Mouse (Mus musculus) induced T-regulatory cell, adult 2 months (primary cell): ENCODE measurements around the gene Mical2.

Experiments
- DNase-seq: peaks from one replicate; pipeline ENCODE4 v3.0.0-alpha.2; 2012; ENCODE audit warnings: low read depth

Mical2 gene

DNA sequence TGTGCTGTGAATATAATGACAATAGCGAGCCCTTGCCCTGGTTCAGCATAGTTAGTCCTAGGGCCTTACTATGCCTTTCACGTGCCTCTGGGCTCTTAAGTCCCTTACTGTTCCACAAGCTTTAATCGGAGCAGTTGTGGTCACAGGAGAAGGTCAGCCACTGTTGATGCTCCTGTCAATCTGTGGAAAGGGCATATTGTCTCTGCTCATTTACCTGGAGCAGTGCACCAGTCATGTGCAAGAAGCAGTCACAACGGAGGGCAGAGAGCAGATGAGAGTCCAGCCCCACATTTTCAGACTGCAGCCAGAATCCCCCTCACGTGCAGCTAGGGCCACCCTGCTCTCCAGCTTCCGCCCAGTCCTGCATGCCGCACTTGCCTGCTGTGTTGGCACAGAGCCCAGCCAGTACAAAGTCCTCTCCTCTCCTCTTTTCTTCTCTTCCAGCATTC is 128.9 kb downstream of the Mical2 start:
- DNase-seq: no peak

DNA sequence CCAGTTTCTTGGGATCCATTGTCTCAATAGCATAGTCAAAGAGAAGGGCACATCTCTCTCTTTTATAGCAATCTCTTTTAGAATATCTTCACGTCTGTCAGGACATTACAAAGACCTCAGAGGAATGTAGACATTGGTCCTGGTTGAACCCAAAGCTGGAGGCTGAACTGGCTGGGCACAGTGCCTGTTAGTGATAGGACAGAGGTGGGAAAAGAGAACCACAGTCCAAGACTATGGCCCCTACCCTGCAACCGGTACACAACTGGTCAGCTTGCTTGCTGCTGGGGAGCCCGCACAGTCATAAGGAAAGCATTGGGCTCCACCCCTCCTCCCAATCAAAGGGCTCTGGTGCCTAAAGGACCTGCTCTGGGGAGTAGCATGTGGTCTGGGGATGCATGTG is 133.9 kb downstream of the Mical2 start:
- DNase-seq: no peak

DNA sequence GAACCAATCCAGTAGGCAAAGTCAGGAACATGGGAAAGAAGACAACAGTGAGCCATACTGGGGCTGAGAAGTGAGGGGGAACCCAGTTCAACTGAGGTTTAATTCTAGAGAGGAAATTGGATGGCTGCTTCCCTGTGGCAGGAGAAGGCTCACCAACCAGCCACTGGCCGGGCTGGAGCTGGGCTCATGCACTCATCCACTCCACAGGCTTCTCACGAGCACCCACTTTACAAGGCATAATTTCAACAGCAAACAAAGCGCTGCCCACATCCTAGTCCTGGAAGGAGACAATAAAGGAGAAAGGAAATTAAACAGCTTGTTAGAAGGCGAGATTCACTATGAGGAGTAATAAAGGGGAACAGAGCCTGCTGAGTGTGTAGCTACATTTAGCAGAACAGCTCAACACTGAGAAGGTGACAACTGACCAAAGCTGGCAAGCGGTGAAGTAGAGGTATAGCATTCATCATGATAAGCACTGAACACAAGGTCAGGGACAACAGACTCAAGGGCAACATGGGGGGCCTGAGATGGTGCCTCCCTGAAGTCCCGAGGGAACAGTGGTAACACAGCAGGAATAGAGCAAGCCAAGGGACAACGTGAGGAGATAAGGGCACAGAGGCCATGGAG is 137.0 kb downstream of the Mical2 start:
- no peak for DNase-seq

- no peak for DNase-seq
Observed at GRCm38 (mm10) chr7:112365864-112366263, 140.2 kb downstream of the Mical2 start.

- peak; percentile 86 for DNase-seq
Observed at GRCm38 (mm10) chr7:112369046-112369445, 143.4 kb downstream of the Mical2 start.

DNA sequence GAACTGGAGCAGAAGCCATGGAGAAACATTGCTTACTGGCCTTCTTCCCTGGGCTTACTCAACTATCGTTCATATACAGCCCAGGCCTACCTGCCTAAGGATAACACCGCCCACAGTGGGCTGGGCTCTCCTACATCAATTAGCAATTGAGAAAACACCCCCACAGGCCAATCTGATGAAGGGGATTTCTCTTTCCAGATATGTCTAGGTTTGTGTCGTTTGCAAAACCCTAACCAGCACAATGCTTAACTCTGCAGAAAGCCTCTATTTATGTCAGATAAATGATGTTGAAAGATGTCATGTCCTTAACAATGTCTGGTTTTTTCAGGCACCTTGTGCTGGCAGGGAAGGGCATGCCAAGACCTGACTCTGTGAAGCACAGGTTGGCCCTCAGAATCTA is 144.3 kb downstream of the Mical2 start:
- DNase-seq: no peak

- no peak for DNase-seq
Observed at GRCm38 (mm10) chr7:112371387-112371786, 145.7 kb downstream of the Mical2 start.

DNA sequence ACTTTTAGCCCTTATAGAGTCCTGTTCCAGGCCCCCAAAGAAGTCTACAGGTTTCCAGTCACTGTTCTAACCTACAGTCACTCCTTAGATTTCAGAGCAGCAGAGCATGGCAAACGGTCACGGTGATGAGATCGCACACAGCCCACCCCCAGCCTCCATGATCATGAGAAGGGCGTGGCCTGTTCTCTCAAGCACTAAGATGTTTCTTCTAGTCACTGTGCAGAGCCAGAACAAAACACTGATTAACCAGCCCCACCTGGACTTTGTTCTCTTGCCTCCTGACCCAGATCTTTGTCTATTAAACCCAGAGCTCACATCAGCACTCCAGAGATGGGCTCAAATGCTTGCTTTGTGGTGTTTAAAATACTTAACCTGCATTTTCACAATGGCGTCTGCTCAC is 148.4 kb downstream of the Mical2 start:
- DNase-seq: no peak

DNA sequence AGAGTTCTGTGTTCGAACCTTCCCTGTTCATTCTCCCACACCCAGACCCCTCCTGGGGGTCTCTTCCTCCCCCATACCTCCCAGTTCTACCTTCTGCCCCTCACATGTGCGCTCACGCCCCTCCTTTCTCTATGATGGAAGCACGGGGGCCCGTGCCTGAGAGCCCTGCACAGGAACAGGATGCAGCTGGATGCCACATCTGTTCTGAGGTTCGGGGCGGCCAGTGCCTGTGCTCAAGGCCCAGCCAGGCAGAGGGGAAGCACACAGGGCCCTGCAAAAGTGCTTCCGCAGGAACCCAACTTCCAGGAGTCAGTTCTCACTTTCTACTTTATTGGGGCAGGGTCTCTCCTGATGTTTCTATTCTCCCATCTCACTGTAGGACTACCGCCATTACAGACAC is 149.4 kb downstream of the Mical2 start:
- no peak for DNase-seq

GRCm38 (mm10) chr7:112375900-112376299 is 150.2 kb downstream of the Mical2 start:
- DNase-seq: no peak

DNA sequence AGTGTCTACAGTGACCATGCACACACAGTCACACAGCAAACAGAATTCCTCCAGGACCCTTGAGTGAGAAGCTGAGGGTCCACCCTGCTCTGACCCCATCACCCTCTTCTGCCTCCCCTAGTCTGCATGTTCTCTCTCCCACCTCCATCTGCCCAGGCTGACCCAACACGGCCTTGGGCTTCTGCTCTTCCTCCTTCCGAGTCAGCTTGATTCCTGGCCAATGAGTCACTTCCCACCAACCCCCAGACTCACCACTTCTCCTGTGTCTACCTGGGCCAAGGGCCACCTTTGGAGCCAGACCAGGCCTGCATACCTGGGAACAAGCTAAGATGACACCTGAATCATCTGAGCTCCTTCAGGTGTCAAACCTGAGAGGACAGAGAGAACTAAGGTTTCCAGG is 151.0 kb downstream of the Mical2 start:
- no peak for DNase-seq

DNA sequence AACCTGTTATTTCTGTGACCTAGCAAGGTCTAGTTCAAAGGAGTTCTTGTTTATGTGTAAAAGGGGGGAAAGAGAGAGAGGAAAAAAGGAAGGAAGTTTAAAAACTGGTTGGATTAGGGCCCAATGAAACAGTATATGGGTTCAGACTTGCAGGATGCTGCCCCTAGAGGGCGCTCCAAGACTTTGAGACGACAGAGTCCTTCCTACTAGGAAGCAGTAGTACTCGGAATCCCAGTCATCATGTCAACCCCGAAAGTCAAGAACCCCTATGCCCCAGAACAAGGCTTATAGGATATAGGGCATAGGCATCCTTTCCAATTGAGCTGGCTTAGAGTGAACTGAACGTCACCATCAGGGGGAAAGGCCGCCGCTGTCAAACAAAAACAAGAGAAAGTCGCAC is 151.7 kb downstream of the Mical2 start:
- DNase-seq: peak; percentile 71

DNA sequence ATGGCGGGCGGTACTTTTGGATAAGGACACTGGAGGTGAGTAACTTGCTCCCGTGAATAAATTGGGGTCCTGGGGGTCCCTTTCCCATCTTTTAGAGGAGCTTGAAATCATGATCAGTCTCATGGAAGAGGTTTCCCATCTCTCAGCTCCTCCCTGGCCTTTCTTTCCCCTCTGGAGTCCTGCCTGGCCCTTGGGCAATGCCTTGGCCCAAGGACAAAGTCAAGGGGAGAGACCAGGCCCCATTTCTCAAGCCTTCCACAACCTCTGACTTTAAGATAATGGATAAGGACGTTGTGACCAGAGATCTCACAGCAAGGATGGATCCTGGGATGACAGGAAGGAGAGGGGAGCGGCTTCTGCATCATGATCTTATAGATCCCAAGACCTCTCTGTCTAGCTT is 152.4 kb downstream of the Mical2 start:
- no peak for DNase-seq

GRCm38 (mm10) chr7:112378476-112378875 is 152.8 kb downstream of the Mical2 start:
- DNase-seq: no peak

DNA sequence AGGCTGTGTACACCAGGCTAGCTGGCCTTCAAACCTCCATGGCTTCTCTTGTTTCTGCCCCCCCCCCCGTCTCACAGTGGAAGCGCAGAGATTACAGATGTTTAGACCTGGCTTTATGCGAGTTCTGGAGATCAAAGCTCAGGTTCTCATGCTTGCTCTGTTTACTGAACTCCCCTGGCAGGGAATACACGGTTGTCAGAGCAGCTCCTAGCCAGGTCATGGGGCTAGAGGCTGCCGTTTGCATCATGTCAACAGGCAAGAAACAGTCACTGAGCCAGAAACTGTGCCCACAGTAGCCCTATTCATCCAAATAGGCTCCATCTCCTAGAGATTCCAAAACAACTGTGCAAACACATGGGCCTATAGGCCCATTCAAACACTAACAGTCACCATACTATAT is 160.9 kb downstream of the Mical2 start:
- DNase-seq: no peak

DNA sequence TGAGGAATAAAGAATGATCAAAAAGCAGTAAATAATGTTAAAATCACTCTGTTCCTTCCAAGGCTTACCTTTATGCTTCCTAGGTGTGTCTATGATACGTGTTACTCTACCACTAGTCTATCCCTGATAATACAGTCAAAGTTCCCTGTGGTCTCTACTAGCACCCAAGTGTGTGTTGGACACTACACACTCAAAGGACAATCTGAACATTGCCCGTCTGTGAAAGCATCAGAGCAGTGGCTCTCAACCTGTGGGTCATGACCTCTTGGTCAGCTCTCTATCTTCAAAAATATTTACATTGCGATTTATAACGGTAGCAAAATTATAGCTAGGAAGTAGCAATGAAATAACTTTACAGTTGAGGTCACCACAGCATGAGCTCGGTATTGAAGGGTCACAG is 162.2 kb downstream of the Mical2 start:
- DNase-seq: no peak

DNA sequence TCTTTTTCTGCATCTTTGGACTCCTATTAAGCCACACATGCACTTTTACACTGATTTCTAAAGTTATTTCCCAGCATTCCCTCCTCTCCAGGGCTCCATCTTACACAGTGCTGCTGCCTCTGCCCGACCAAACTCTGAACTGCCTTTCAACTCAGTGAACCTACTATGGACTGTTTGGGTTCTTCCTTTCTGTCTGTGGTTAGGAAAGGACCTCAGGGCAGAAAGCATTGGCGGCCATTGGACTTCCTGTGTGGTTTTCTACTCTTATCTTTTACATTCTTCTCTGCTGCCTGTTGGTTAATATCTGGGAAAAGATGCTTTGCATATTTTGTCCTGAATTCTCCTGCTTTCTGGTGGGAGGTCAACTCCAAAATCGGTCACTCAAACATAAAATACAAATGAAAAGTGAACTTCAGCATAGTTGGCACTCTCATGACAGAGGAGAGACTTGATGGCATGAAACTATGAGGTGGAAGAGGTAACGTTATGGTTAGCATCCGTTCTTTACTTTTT is 162.8 kb downstream of the Mical2 start:
- DNase-seq: no peak

DNA sequence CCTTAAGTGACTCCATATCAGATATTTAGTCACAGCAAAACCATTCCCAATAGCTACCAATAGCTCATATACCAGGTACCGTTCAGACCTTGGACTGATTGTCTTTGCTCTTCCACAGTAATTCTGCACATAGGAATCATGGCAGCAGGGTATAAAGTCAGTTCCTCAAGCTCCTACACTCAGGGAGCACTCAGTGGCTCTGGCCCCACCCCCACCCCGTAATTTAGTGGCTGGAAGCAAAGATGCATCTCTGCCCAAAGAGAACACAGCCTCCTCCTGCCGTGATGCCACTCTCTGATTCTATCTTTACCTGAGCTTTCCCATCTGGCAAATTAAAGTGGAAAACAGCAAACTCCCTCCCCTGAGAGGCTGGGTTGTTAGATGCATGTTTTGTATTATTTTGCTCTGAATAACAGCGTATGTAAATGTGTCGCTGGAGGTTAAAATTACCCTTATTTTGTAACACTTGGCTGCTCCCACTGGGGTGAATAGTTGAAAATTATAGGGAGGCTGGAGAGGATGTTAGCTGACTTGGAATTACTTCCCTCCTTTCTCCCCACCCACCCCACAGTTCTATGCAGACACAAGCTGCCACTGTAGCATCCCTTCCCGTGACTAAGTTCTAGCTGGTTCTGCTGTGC is 164.1 kb downstream of the Mical2 start:
- no peak for DNase-seq

- DNase-seq: no peak
Observed at GRCm38 (mm10) chr7:112390252-112390936, 164.7 kb downstream of the Mical2 start.

DNA sequence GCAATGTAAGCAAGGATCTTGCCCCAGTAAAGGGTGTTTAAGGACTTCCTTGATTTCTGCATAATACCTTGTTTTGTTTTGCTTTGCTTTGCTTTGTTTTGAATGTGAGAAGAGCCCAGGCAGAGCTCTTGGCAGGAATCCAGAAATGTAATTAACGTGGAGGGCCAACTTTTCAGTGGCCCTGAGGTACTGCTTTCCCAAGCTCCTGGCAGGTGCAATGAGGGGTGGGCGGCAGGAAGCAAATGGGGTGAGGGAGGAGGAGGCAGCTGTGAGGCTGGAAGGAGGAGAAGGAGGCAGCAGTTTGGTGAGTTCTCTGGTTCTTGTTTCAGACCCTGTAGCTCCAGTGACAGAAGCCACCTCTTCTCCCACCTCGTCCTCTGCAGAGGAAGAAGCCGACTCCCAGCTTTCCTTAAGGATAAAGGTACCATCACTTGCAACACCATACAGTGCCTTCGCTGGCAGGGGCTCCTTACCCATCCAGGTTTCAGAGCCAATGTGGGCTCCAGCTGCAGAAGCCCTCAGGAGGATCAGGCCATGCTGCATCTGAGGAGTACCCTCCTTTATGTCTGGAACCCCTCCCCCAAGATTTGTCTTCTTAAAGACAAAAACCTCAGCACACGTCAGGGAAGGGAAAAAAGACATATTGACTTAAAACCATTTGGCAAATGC is 165.4 kb downstream of the Mical2 start:
- no peak for DNase-seq

DNA sequence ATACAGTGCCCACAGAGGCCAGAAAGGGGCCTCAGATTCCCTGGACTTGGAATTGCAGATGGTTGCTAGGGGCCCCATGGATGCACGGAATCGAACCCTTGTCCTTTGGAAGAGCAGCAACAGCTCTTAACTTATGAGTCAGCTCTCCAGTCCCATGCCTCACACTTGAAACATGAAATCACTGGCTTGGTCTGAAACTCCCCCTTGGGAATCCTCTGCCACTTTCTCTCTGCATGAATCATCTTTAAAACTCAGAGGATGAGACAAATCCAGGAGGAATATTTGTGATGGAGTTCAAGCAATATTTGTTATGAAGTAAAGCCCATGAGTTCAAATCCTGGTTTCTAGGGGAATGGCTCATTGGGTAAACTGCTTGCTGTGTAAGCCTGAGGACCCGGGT is 172.1 kb downstream of the Mical2 start:
- DNase-seq: no peak

DNA sequence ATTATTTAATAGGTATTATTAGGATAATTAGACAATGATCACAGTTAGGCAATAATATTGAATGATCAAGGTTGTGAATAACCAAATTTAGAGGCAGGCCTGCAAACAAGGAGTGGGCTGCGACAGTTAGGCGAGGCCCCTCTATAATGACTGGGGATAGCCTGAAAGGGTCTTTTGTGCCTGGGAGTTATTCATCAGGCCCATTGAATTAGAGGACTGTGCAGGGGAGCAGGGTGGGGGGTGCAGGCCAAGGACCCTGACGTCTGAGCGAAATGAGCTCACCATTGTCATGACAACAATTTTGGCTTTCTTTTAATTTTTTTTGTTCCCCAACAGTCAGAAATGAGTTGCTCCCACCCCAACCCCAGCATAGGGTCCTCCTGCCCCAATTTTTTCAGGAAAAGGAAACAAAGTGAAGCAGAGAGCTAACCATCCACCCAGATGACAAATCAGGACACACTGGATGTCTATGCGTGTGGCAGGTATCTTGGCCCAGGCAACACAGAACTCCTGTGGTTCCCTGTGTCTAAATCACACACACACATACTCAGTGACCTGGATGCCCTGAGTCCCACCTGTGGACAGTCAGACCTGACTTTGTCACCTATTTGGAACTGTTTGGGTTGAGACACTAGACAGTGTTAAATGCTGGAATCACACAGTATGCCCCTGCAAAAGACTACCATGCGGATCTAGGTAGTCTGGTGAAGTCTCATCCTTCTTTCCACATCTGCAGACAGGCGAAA is 173.9 kb downstream of the Mical2 start:
- DNase-seq: no peak
